Mouse (Mus musculus) embryonic fibroblast, embryonic 13.5 days (primary cell): ENCODE measurements around the gene Uxt.

Experiments used
- CTCF ChIP-seq: IDR thresholded peaks from 2 replicates; pipeline ENCODE4 v1.5.1; 2011; ENCODE audit warnings: mild to moderate bottlenecking, control low read depth, low read length, moderate library complexity, borderline replicate concordance; ENCODE audit not compliant: insufficient read depth
- POLR2A ChIP-seq: IDR thresholded peaks from 2 replicates; pipeline ENCODE4 v1.6.1; 2011; ENCODE audit warnings: low read depth, mild to moderate bottlenecking, control low read depth, low read length, moderate library complexity

- TF ChIP-seq CTCF (no peak), POLR2A (no peak)
These were observed 46.7 kb downstream of the Uxt start for GRCm38 (mm10) chrX:20915075-20915474.
